Mouse (Mus musculus) neutrophil, adult 59 days (primary cell): ENCODE measurements around the gene Cwc25. TPM values are rescaled to one million over a fixed set of nuclear protein-coding genes. Genes with fewer than 3 reads are reported as not detected.

Experiments
- total RNA-seq, 2 experiments: library from RNA; stranded (reverse); gene quantifications; 1 replicate in 1 of 2; 2 replicates in 1 of 2; pipeline ENCODE4 v1.2.4; 2023

The Cwc25 gene
- 10 to 100 TPM; 46.2 to 49.5 TPM for total RNA-seq

DNA sequence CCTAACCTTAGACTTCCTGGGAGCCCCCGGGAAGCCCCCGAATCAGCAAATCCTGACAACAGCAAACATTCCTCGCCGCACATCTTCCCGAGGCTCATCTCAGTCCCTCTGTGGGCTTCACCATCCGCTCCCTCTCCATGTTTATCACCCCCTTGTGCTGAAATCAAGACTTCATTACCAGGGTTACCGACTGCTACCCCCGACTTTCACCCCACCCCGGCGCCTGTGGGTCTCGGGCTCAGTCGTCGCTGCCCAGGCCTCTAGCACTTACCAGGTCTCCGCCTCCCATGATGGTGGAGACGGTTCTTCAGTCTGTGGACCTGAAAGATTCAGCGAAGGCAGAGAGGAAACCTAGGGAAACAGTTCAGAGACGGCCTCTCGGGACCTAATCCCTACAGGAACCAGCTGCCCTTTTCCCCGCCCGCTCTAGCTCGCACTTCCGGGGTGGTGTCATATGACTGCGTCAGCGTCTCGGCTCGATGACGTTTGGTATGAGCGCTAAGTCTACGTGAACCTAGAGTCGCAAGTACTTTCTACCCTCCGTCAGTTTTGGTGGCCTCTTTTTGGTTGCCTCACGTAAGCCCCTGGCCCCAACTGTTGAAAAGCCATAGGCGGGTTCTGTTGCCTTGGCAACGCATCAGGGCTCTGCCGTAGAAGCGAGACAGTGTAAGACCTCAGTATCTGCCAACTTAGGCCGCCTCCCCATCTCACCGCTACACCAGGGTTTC lies at the start of gene Cwc25:
Cwc25 (minus strand) TSS at position 403 of the 728 bp plus-strand sequence.

DNA sequence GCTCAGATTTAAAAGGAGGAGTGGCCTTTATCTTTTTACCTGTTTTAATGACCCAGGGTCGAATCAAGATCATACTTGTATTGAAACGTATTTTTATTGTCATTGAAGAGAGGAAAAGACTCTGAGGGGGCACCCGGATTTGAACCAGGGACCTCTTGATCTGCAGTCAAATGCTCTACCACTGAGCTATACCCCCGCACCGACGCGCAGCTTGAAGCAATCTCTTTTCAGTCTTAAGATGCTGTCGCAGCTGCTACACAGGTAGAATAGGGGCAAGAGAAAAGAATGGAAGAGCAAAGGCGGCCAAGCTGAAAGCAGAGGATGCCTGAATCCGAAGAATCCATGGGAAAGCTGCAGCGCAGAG lies 32.4 kb upstream of the Cwc25 start, which contains the start of gene Lasp1:
Lasp1 (plus strand) TSS at position 219 of the 364 bp plus-strand sequence.

DNA sequence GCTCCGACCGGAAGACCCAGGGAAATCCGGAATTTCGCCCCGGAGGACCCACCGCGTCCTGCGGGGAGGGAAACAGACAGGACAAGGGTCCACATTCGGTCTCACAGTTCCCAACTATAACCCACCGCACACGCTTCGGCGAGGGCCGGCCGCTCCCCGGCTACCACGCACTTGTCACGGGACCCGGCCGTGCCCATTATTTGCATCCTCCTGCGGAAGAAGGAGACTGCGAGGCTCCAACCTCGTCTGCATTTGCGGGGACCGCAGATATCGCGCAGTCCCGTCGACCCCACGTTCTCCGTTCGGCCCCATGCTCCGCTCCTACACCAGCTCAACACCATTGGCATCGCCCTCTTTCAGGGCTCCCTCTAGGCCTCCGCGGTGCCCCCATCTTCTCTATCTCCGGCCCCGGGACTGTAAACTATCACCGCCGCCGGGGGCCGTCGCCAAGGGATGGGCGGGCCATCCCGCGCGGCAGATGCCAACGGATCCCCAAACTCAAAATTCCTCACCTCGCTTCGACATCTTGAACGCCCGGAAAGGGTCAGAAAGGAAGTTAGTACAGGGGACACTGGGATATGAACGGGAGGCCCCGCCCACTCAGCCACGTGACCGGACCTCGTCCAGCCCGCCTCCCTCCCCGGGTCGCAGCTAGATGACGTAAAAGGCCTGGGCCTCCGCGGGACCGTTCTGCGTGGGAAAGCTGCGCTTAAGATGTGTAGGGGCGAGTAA lies 15.6 kb upstream of the Cwc25 start, which contains the start of gene Rpl23:
Rpl23 (minus strand) TSS at position 606 of the 732 bp plus-strand sequence.

GRCm38 (mm10) chr11:97775808-97776496 lies 9.6 kb upstream of the Cwc25 start, which contains the start of gene 1700001P01Rik:
Gene 1700001P01Rik, minus strand, starts transcription at chr11:97775918.

GRCm38 (mm10) chr11:97744063-97744717 lies 22.2 kb downstream of the Cwc25 start, which contains the start of gene Pip4k2b:
Gene Pip4k2b, minus strand, starts transcription at chr11:97744704.

GRCm38 (mm10) chr11:97703039-97703826 lies 63.1 kb downstream of the Cwc25 start, which contains the start of gene Psmb3:
Gene Psmb3, plus strand, starts transcription at chr11:97703399.

GRCm38 (mm10) chr11:97700003-97700745 lies 66.2 kb downstream of the Cwc25 start, which contains the start of gene Pcgf2:
Gene Pcgf2, minus strand, starts transcription at chr11:97700497.

Other genes with a start within 250 kb of the Cwc25 start
- not detected for gene Srcin1, start 190.4 kb downstream of the Cwc25 start, total RNA-seq
- gene Epop, start 136.9 kb downstream of the Cwc25 start, total RNA-seq: under 1 TPM; 0.78 to 0.84 TPM
- gene Mllt6, start 103.1 kb downstream of the Cwc25 start, total RNA-seq: 1 to 10 TPM; 6.8 to 7.6 TPM
- 1 to 10 TPM; 4.9 to 6.8 TPM for gene Cisd3, start 80.7 kb downstream of the Cwc25 start, total RNA-seq
- 1 to 10 TPM; 1.4 to 2.1 TPM for gene Pcgf2, start 66.1 kb downstream of the Cwc25 start, total RNA-seq
- gene Psmb3, start 63.2 kb downstream of the Cwc25 start, total RNA-seq: 100 to 1,000 TPM; 129 to 142 TPM
- gene Pip4k2b, start 21.9 kb downstream of the Cwc25 start, total RNA-seq: 10 to 100 TPM; 27.6 to 31.9 TPM
- under 1 TPM in 1 of 2 experiments, not detected in 1; 0.66 TPM for gene 1700001P01Rik, start 9.4 kb upstream of the Cwc25 start, total RNA-seq
- gene Rpl23, start 15.9 kb upstream of the Cwc25 start, total RNA-seq: 100 to 1,000 TPM; 575 to 596 TPM
- 100 to 1,000 TPM; 354 to 359 TPM for gene Lasp1, start 32.4 kb upstream of the Cwc25 start, total RNA-seq
- gene B230217C12Rik, start 74.2 kb upstream of the Cwc25 start, total RNA-seq: under 1 TPM; 0.68 to 0.89 TPM
- gene Fbxo47, start 117.6 kb upstream of the Cwc25 start, total RNA-seq: not detected
- 10 to 100 TPM in 1 of 2 experiments, 1 to 10 TPM in 1; 6.9 to 14.2 TPM for gene Plxdc1, start 219.9 kb upstream of the Cwc25 start, total RNA-seq
- 10 to 100 TPM; 21.6 to 33.2 TPM for gene Arl5c, start 229.6 kb upstream of the Cwc25 start, total RNA-seq